Mouse (Mus musculus) heart, embryonic 14.5 days (tissue): ENCODE data around the gene B3gnt7. TPM values are rescaled to one million over a fixed set of nuclear protein-coding genes. Genes with fewer than 3 reads are reported as not detected.

Experiments used
- ATAC-seq: fragments of 200-750 bp; cut with Nextera tagmentation; 2 replicates; pipeline ENCODE4 v1.8.0; 2017; ENCODE audit warnings: low read depth, moderate TSS enrichment; ENCODE audit not compliant: insufficient number of reproducible peaks, insufficient read depth, low FRiP score
- H3K27ac ChIP-seq, 2 experiments: fragments of 200-500 bp in 1 of 2; fragments of 300-500 bp in 1 of 2; sonication (generic) in 1 of 2; replicated peaks in 1 of 2; 2 replicates each; pipeline ENCODE4 v1.5.1; 2012 to 2014; ENCODE audit warnings: low read depth in 2 of 2, low read length in 2 of 2, control low read depth in 1 of 2, mild to moderate bottlenecking in 1 of 2, mixed read lengths in 1 of 2; ENCODE audit not compliant: control insufficient read depth in 1 of 2, insufficient read depth in 1 of 2
- H3K27me3 ChIP-seq: fragments of 300-500 bp; sonication (generic); 2 replicates; pipeline ENCODE4 v1.6.1; 2014; ENCODE audit warnings: mild to moderate bottlenecking, low read length, control low read depth; ENCODE audit not compliant: control insufficient read depth, insufficient read depth
- H3K36me3 ChIP-seq: fragments of 300-500 bp; sonication (generic); 2 replicates; pipeline ENCODE4 v1.6.1; 2014; ENCODE audit warnings: mild to moderate bottlenecking, control low read depth, low read length, mixed read lengths; ENCODE audit not compliant: control insufficient read depth, insufficient read depth
- H3K4me1 ChIP-seq, 2 experiments: fragments of 200-500 bp in 1 of 2; fragments of 300-500 bp in 1 of 2; sonication (generic) in 1 of 2; 2 replicates each; pipeline ENCODE4 v1.6.1; 2012 to 2014; ENCODE audit warnings: low read length in 2 of 2, control low read depth in 1 of 2, mixed read lengths in 1 of 2; ENCODE audit not compliant: control insufficient read depth in 2 of 2, insufficient read depth in 2 of 2
- H3K4me2 ChIP-seq: fragments of 300-500 bp; sonication (generic); 2 replicates; pipeline ENCODE4 v1.6.1; 2014; ENCODE audit warnings: mild to moderate bottlenecking, low read length
- H3K4me3 ChIP-seq, 2 experiments: fragments of 200-500 bp in 1 of 2; fragments of 300-500 bp in 1 of 2; sonication (generic) in 1 of 2; 2 replicates each; pipeline ENCODE4 v1.5.1; 2012 to 2014; ENCODE audit warnings: low read length in 2 of 2, mild to moderate bottlenecking in 2 of 2, control low read depth in 1 of 2, low read depth in 1 of 2, moderate library complexity in 1 of 2; ENCODE audit not compliant: control insufficient read depth in 1 of 2, insufficient read depth in 1 of 2
- H3K9ac ChIP-seq: fragments of 300-500 bp; sonication (generic); 2 replicates; pipeline ENCODE4 v1.6.1; 2014; ENCODE audit warnings: mild to moderate bottlenecking, low read length
- H3K9me3 ChIP-seq: fragments of 300-500 bp; sonication (generic); 2 replicates; pipeline ENCODE4 v1.6.1; 2016; ENCODE audit warnings: low read length, control low read depth; ENCODE audit not compliant: control insufficient read depth
- WGBS: fragments of 180-500 bp; shearing (Covaris S2); extraction: QIAGEN DNeasy Blood & Tissue Kit; methylation state at CpG from one replicate; pipeline ENCODE4 v1.1.7; 2014; 5-methylcytosine and 5-hydroxymethylcytosine counted together
- polyA plus RNA-seq: library from polyadenylated mRNA; unstranded; fragments of >200 nt; fragmentation: Nextera tagmentation; extraction: Ambion mirVana; gene quantifications from 2 replicates; pipeline ENCODE4 v1.2.1, GENCODE M21; 2014

Gene B3gnt7
- polyA plus RNA-seq, 1 experiment from 2014 or later, result 3.5 TPM

DNA sequence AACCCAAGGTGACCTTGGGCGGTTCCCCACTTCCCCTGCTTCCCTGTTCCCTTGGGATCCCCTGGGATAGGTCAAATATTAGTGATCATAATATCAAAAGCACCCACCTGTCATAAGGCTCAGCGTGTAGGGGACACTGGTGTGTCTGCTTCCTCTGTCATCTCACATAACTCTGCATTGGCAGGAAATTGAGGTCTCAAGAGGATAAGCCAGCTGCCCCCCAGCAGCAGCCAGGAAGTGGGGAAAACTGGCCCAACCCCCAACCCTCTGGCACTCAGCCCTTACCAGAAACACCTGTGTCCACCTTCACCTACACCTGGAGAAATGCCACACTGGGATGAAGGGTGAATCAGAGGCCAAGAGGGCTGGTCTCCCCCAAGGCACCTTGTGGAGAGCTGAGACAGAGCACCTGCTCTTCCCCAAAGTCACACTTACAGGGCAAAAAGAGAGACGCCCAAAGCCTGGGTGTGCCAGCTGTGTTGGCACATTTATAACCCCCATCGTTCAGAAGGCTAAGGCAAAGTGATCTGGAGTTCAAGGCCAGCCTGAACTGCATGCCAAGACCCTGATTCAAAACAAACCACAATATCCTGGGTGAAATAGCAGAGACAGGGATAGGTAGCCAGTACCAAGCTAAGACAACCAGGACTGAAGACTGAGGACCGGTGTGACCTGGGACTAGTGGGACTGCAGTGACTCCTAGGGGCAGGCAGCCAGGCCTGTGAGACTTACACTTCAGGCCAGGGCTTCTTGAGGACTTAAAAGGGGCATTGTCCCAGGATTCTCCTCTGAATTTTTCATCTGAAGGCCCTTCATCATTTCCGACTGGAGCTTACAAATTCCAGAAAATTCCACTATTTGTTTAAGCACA lies 1.2 kb upstream of the B3gnt7 start:
- Histone ChIP-seq H3K27me3 (peaks cover 48% of the 10 kb centered on the region), H3K27ac (no peak overlapping the region), H3K9me3 (no peaks in the 10 kb centered on the region), H3K4me2 (no peak overlapping the region), H3K36me3 (no peaks in the 10 kb centered on the region), H3K9ac (no peak overlapping the region), H3K4me1 (peaks cover 7 to 9% of the 10 kb centered on the region in 2 experiments; a peak in 3 of 4 replicates), H3K4me3 (no peak overlapping the region)
- WGBS, result 46% methylated on average over 6 of the region's 6 CpGs
- no peak for ATAC-seq

DNA sequence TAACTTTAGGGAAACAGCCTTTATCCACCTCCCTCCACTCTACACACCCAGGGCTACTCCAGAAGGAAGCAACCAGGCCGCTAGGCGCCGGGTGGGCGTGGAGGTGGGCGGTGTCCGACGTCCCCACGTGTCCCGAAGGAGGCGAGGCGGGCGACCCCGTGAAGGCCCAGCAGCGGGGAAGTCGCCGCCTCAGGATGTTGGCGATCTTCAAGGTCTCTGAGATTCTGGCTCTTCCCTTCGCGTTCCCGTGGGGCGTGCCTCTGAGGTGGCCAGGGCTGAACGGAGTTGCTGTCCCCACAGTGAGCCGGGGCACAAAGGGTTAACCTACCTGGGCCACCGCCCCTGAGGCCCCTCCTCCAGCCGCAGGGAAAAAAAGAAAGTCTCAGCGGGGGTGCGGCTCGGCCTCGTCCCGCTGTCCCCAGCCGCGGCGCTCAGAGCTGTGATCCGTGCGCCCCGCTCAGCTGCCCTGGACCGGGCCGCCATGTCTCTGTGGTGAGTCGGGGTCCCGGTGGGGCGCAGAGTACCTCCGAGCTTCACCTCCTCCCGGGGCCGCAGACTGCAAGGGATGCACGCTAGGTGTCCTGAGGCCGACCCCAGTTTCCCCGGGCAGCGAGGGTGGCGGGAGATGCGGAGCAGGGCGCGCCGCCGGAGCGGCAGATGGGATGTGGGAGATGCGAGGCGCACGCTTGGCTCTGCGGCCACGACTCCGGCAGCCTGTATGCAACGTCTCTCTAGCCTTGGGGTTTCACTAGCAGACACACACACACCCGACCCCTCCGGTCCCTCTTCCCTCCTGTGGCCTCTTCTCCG lies 636 bp downstream of the B3gnt7 start:
- H3K27ac ChIP-seq, result no peak overlapping the region
- H3K27me3 ChIP-seq, result peaks cover 48% of the 10 kb centered on the region
- peaks cover 7 to 9% of the 10 kb centered on the region in 2 experiments; a peak in 3 of 4 replicates for H3K4me1 ChIP-seq
- peak overlapping the region; percentile 89 for H3K4me2 ChIP-seq
- no peaks in the 10 kb centered on the region for H3K36me3 ChIP-seq
- peak overlapping the region; percentile 65 for H3K9ac ChIP-seq
- WGBS, result 1% methylated on average over 62 of the region's 65 CpGs
- H3K9me3 ChIP-seq, result no peaks in the 10 kb centered on the region
- peak; percentile 47; the same call in 1 of the 2 replicates for ATAC-seq
- peak overlapping the region; percentile 61 to 67 for H3K4me3 ChIP-seq

DNA sequence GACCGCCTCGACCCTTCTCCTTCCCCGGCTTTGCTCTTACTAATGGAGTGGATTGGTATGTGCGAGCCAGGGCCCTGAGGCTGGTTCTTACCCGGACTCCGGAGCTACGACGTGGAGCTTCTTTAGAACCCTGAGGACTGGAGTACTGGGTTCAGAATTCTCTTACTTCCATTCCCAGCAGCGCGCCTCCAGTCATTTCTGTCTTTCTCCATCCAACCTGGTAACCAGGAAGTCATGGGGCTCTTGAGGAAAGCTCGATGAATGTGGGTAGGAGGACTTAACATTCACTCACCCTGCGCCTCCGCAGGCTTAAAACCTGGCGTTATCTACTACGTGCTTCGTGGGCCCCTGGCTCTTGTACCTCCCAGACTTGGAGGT lies 1.2 kb downstream of the B3gnt7 start:
- peaks cover 48% of the 10 kb centered on the region for H3K27me3 ChIP-seq
- H3K4me2 ChIP-seq, result peak overlapping the region; percentile 89
- H3K9me3 ChIP-seq, result no peaks in the 10 kb centered on the region
- H3K4me1 ChIP-seq, result peaks cover 7 to 9% of the 10 kb centered on the region in 2 experiments; a peak in 3 of 4 replicates
- peak overlapping the region; percentile 61 to 67 for H3K4me3 ChIP-seq
- 4% methylated on average over 15 of the region's 16 CpGs for WGBS
- no peak overlapping the region for H3K27ac ChIP-seq
- peak overlapping the region; percentile 65; the same call in 1 of the 2 replicates for H3K9ac ChIP-seq
- no peaks in the 10 kb centered on the region for H3K36me3 ChIP-seq
- no peak for ATAC-seq

DNA sequence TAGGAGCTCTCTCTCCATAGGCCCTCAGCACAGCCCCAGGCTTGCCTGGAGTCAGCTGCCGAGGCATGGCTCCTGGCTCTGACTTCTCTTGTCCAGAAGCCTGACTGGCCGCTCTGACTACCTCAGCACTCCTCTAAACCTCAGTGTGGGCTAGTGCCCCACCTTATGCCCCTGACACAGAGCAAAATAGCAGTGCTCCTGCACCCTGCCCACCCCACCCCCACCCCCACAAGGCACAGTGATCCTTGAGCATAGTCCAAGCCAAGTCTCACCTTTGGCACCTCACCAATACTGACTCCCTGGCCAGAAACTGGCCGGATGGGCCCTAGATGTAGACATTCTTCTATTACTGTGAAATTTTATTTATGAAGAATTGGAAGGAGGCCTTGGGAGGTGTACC lies 4.1 kb downstream of the B3gnt7 start:
- no peak overlapping the region for H3K27ac ChIP-seq
- 79% methylated on average over 3 of the region's 3 CpGs for WGBS
- no peak overlapping the region for H3K9ac ChIP-seq
- H3K4me1 ChIP-seq, result peaks cover 7 to 9% of the 10 kb centered on the region in 2 experiments; a peak in 3 of 4 replicates
- no peaks in the 10 kb centered on the region for H3K9me3 ChIP-seq
- no peak overlapping the region for H3K4me3 ChIP-seq
- H3K27me3 ChIP-seq, result peaks cover 41% of the 10 kb centered on the region
- no peaks in the 10 kb centered on the region for H3K36me3 ChIP-seq
- no peak overlapping the region for H3K4me2 ChIP-seq
- no peak for ATAC-seq

DNA sequence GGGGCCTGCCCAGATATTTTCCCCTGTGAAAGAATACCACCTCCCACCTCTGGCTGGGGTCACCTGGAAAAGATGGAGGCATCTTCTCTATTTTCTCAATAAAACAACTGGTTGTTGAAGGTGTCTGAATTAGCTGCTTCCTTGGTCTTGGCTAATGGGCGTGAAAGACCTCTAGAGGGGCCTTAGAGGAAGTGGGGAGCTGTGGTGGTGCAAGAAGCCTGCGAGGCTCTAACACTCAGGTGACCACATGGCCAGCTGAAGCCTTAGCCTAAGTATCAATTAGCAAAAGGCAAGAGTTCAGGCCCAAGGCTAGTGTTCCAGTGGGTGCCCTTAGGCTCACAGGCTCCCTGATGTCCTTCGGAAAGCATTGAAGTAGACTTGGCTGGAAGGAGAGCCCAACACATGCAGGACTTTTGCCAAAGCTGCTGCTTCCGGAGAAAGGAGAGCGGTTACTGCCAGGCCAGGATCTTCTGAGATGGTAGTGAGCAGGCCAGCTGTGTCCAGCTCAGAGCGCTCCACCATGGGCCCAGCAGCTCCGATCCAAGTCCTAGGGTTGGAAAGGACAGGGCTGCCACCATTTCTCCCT lies 4.6 kb downstream of the B3gnt7 start:
- Histone ChIP-seq H3K27ac (no peak overlapping the region), H3K4me2 (no peak overlapping the region), H3K36me3 (no peaks in the 10 kb centered on the region), H3K27me3 (peaks cover 36% of the 10 kb centered on the region), H3K9me3 (no peaks in the 10 kb centered on the region), H3K4me3 (no peak overlapping the region), H3K9ac (no peak overlapping the region), H3K4me1 (peaks cover 7 to 9% of the 10 kb centered on the region in 2 experiments; a peak in 3 of 4 replicates)
- 84% methylated on average over 7 of the region's 7 CpGs for WGBS
- ATAC-seq, result no peak

- no peak for ATAC-seq
- 67% methylated on average over 4 of the region's 4 CpGs for WGBS
- peaks cover 2 to 4% of the 10 kb centered on the region in 2 experiments; a peak in 2 of 4 replicates for H3K4me1 ChIP-seq
These were observed 5.4 kb downstream of the B3gnt7 start for GRCm38 (mm10) chr1:86307871-86308641.

More at GRCm38 (mm10) chr1:86307871-86308641, 5.4 kb downstream of the B3gnt7 start:
- peaks cover 28% of the 10 kb centered on the region for H3K27me3 ChIP-seq
- no peak overlapping the region for H3K9ac ChIP-seq
- no peak overlapping the region for H3K27ac ChIP-seq
- H3K4me3 ChIP-seq, result no peak overlapping the region
- no peak overlapping the region for H3K4me2 ChIP-seq
- no peaks in the 10 kb centered on the region for H3K36me3 ChIP-seq
- no peaks in the 10 kb centered on the region for H3K9me3 ChIP-seq
